ENCODE assay signal across 10 mouse cellular contexts in the genomic region with DNA sequence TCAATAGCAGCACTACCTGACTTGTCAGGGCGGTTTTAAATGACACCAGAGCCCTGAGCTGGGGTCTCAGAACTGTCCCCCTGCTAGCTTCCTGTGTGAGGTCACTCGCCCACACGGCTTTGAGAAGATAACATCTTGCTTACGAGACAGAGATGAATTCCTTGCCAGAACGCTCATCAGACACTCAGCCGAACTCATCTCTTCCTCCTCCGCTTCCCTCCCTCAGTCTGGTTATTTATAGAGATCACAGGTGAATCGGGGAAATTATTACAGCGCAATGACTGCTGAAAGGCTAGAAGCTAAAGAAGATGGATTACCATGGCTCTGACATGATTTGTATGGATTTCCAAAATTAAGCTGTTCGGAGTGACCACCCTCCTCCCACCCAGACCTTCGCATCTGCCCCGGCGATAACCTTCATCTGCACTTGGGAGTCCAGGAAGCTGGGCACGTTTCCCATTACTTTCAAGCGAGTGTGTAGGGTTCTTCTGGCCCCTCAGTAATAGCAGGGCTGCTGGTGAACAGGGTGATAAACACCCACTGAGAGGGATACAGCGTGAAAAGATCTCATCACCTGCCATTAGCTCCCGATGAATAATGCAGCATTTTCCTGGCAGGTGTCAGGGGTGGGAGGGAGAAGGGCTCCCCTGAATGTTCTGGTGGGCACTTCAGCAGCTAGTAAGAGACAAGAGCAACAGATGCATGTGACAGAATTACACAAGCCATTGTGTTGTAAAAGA.
A peak's percentile ranks its signal among the peaks of the same experiment; 100 is the strongest.
DNase-seq lines count a peak whose midpoint lies in the region; ATAC-seq lines count a peak whose summit lies in the region.
"Had no signal": no experiment of that assay in that cellular context is flagged by ENCODE, and none has a peak within 500 bp of the region (broad histone marks: within the 10 kb centered on the region; RNA-seq: fewer than 3 reads in every experiment).

No protein-coding gene starts in this region.

- H3K27me3 ChIP-seq in heart, embryonic 15.5 days, result no peaks in the 10 kb centered on the region
- H3K27me3 ChIP-seq: liver, embryonic 13.5 days had no signal

- H3K4me3 ChIP-seq in heart, embryonic 15.5 days, result peak overlapping the region; percentile 13
- H3K4me3 ChIP-seq: liver, embryonic 13.5 days had no signal

- H3K4me1 ChIP-seq in heart, embryonic 15.5 days (replicated peaks), result 0 out of 2 replicates have a peak, but pooled peaks cover 6% of the 10 kb centered on the region
- H3K4me1 ChIP-seq: liver, embryonic 13.5 days had no signal

- peak overlapping the region; percentile 49 for H3K4me2 ChIP-seq in heart, embryonic 15.5 days
- H3K4me2 ChIP-seq: liver, embryonic 13.5 days had no signal

- DNase-seq in heart, postnatal 14 days, result no peak
- peak; percentile 35 for DNase-seq in ES-CJ7 (ENCODE audit: low read depth, low spot score)
- DNase-seq in embryo, embryonic 9.5 days (ENCODE audit: extremely low spot score), result peak; percentile 15
- peak; percentile 15 to 40 for DNase-seq in left cerebral cortex, postnatal 14 days (ENCODE audit: low spot score in 2 of 2)
- DNase-seq in gastrocnemius, postnatal 14 days, result no peak
- DNase-seq in lung, postnatal 14 days, result no peak
- no peak for DNase-seq in adrenal gland, postnatal 14 days
- DNase-seq: heart, adult 11 months; liver, embryonic 13.5 days had no signal

- 17% methylated on average over 17 of the region's 17 CpGs for WGBS in heart, embryonic 15.5 days

- intact Hi-C loops in heart, postnatal 14 days (cut with DNase I), result no loop called here
- intact Hi-C loops in left cerebral cortex, postnatal 14 days (cut with DNase I), result no loop called here
- intact Hi-C loops in gastrocnemius, postnatal 14 days (cut with DNase I; ENCODE audit: low total_unique reads), result no loop called here

- no peak for ATAC-seq in heart, embryonic 15.5 days (replicated peaks; ENCODE audit: insufficient number of reproducible peaks, insufficient read depth, low FRiP score, low read depth)

- no peak overlapping the region for H3K9ac ChIP-seq in heart, embryonic 15.5 days
- H3K9ac ChIP-seq: liver, embryonic 13.5 days had no signal

- H3K9me3 ChIP-seq in heart, embryonic 15.5 days (replicated peaks), result no peaks in the 10 kb centered on the region
- H3K9me3 ChIP-seq: liver, embryonic 13.5 days had no signal

- H3K36me3 ChIP-seq in heart, embryonic 15.5 days, result no peaks in the 10 kb centered on the region
- H3K36me3 ChIP-seq: liver, embryonic 13.5 days had no signal

- no peak overlapping the region for H3K27ac ChIP-seq in heart, embryonic 15.5 days
- H3K27ac ChIP-seq: liver, embryonic 13.5 days had no signal

Comparison
In these comparisons a context has a peak if more than half of its experiments do, and no peak if none do; other contexts are left out.
1. DNase-seq: peak in ES-CJ7 (single experiment), embryo, embryonic 9.5 days (single experiment) and left cerebral cortex, postnatal 14 days (2 of 2); none in heart, postnatal 14 days (0 of 2), gastrocnemius, postnatal 14 days (single experiment), lung, postnatal 14 days (single experiment) and adrenal gland, postnatal 14 days (single experiment).